Mouse (Mus musculus): ENCODE data around the gene Ing5. TPM values are rescaled to one million over a fixed set of nuclear protein-coding genes. Genes with fewer than 3 reads are reported as not detected.

The Ing5 gene
- total RNA-seq, 1 experiment, result 26.5 TPM

- Histone ChIP-seq H3K36me3 (ENCODE audit: control insufficient read depth, insufficient read depth, low read length, poor library complexity, severe bottlenecking) (peaks cover 20% of the 10 kb centered on the region), H3K9ac (ENCODE audit: insufficient read depth, low read depth, low read length, poor library complexity, severe bottlenecking) (peak overlapping the region; percentile 16), H3K9me3 (ENCODE audit: control insufficient read depth, insufficient read depth, low read depth, low read length) (no peaks in the 10 kb centered on the region), H3K27ac (ENCODE audit: insufficient read depth, low read depth, low read length, poor library complexity, severe bottlenecking) (no peak overlapping the region), H3K4me1 (ENCODE audit: control insufficient read depth in 2 of 2, insufficient read depth in 2 of 2, low read length in 2 of 2, poor library complexity in 1 of 2) (peaks cover 3 to 6% of the 10 kb centered on the region in 2 experiments; a peak in 2 of 4 replicates), H3K4me3 (ENCODE audit: insufficient read depth in 1 of 2, low read depth in 1 of 2, low read length in 2 of 2, poor library complexity in 1 of 2, severe bottlenecking in 1 of 2) (no peak overlapping the region)
- no peak for DNase-seq (ENCODE audit: low read depth, low spot score)
- TF ChIP-seq HCFC1 (IDR thresholded peaks at IDR 0.05; ENCODE audit: borderline replicate concordance, insufficient read depth, low read length) (no peak), CHD2 (IDR thresholded peaks at IDR 0.05; ENCODE audit: low read depth, low read length) (no peak), ZNF384 (IDR thresholded peaks at IDR 0.05; ENCODE audit: low read depth, low read length) (no peak), MAFK (IDR thresholded peaks at IDR 0.05; ENCODE audit: insufficient read depth, low read depth, low read length) (no peak), ZC3H11A (IDR thresholded peaks at IDR 0.05; ENCODE audit: borderline replicate concordance, low read depth, low read length) (no peak)
- in situ Hi-C loops (cut with MboI; ENCODE audit: low sequenced_read_pairs in 2 of 2, unreplicated experiment in 2 of 2), result no loop called here
These were observed 1.6 kb downstream of the Ing5 start for GRCm38 (mm10) chr1:93805221-93805951.

- no peak overlapping the region for H3K27ac ChIP-seq (ENCODE audit: insufficient read depth, low read depth, low read length, poor library complexity, severe bottlenecking)
- H3K36me3 ChIP-seq (ENCODE audit: control insufficient read depth, insufficient read depth, low read length, poor library complexity, severe bottlenecking), result peaks cover 43% of the 10 kb centered on the region
- no peak overlapping the region for H3K4me3 ChIP-seq (ENCODE audit: insufficient read depth in 1 of 2, low read depth in 1 of 2, low read length in 2 of 2, poor library complexity in 1 of 2, severe bottlenecking in 1 of 2)
- H3K9me3 ChIP-seq (ENCODE audit: control insufficient read depth, insufficient read depth, low read depth, low read length), result no peaks in the 10 kb centered on the region
- peaks cover 0 to 3% of the 10 kb centered on the region in 2 experiments; a peak in 1 of 4 replicates for H3K4me1 ChIP-seq (ENCODE audit: control insufficient read depth in 2 of 2, insufficient read depth in 2 of 2, low read length in 2 of 2, poor library complexity in 1 of 2)
- no peak for DNase-seq (ENCODE audit: low read depth, low spot score)
- H3K9ac ChIP-seq (ENCODE audit: insufficient read depth, low read depth, low read length, poor library complexity, severe bottlenecking), result no peak overlapping the region
- no peak for TF ChIP-seq ZC3H11A (IDR thresholded peaks at IDR 0.05; ENCODE audit: borderline replicate concordance, low read depth, low read length)
- TF ChIP-seq HCFC1 (IDR thresholded peaks at IDR 0.05; ENCODE audit: borderline replicate concordance, insufficient read depth, low read length), result no peak
- TF ChIP-seq MAFK (IDR thresholded peaks at IDR 0.05; ENCODE audit: insufficient read depth, low read depth, low read length), result no peak
- no peak for TF ChIP-seq ZNF384 (IDR thresholded peaks at IDR 0.05; ENCODE audit: low read depth, low read length)
- TF ChIP-seq CHD2 (IDR thresholded peaks at IDR 0.05; ENCODE audit: low read depth, low read length), result no peak
- in situ Hi-C loops (cut with MboI; ENCODE audit: low sequenced_read_pairs in 2 of 2, unreplicated experiment in 2 of 2), result no loop called here
These were observed 5.1 kb downstream of the Ing5 start for GRCm38 (mm10) chr1:93808871-93809270.

- Histone ChIP-seq H3K4me1 (ENCODE audit: control insufficient read depth in 2 of 2, insufficient read depth in 2 of 2, low read length in 2 of 2, poor library complexity in 1 of 2) (peaks cover 0 to 3% of the 10 kb centered on the region in 2 experiments; a peak in 1 of 4 replicates), H3K27ac (ENCODE audit: insufficient read depth, low read depth, low read length, poor library complexity, severe bottlenecking) (no peak overlapping the region), H3K4me3 (ENCODE audit: insufficient read depth in 1 of 2, low read depth in 1 of 2, low read length in 2 of 2, poor library complexity in 1 of 2, severe bottlenecking in 1 of 2) (no peak overlapping the region), H3K36me3 (ENCODE audit: control insufficient read depth, insufficient read depth, low read length, poor library complexity, severe bottlenecking) (peaks cover 53% of the 10 kb centered on the region), H3K9ac (ENCODE audit: insufficient read depth, low read depth, low read length, poor library complexity, severe bottlenecking) (no peak overlapping the region), H3K9me3 (ENCODE audit: control insufficient read depth, insufficient read depth, low read depth, low read length) (no peaks in the 10 kb centered on the region)
- no peak for TF ChIP-seq ZNF384 (IDR thresholded peaks at IDR 0.05; ENCODE audit: low read depth, low read length)
- no peak for TF ChIP-seq MAFK (IDR thresholded peaks at IDR 0.05; ENCODE audit: insufficient read depth, low read depth, low read length)
- no peak for TF ChIP-seq HCFC1 (IDR thresholded peaks at IDR 0.05; ENCODE audit: borderline replicate concordance, insufficient read depth, low read length)
- no peak for TF ChIP-seq CHD2 (IDR thresholded peaks at IDR 0.05; ENCODE audit: low read depth, low read length)
- no peak for TF ChIP-seq ZC3H11A (IDR thresholded peaks at IDR 0.05; ENCODE audit: borderline replicate concordance, low read depth, low read length)
- DNase-seq (ENCODE audit: low read depth, low spot score), result peak; percentile 24
- in situ Hi-C loops (cut with MboI; ENCODE audit: low sequenced_read_pairs in 2 of 2, unreplicated experiment in 2 of 2), result no loop called here
These were observed 6.2 kb downstream of the Ing5 start for GRCm38 (mm10) chr1:93810011-93810410.

- Histone ChIP-seq H3K27ac (ENCODE audit: insufficient read depth, low read depth, low read length, poor library complexity, severe bottlenecking) (no peak overlapping the region), H3K9me3 (ENCODE audit: control insufficient read depth, insufficient read depth, low read depth, low read length) (no peaks in the 10 kb centered on the region), H3K36me3 (ENCODE audit: control insufficient read depth, insufficient read depth, low read length, poor library complexity, severe bottlenecking) (peaks cover 65% of the 10 kb centered on the region), H3K9ac (ENCODE audit: insufficient read depth, low read depth, low read length, poor library complexity, severe bottlenecking) (no peak overlapping the region), H3K4me3 (ENCODE audit: insufficient read depth in 1 of 2, low read depth in 1 of 2, low read length in 2 of 2, poor library complexity in 1 of 2, severe bottlenecking in 1 of 2) (no peak overlapping the region), H3K4me1 (ENCODE audit: control insufficient read depth in 2 of 2, insufficient read depth in 2 of 2, low read length in 2 of 2, poor library complexity in 1 of 2) (no peaks in the 10 kb centered on the region)
- TF ChIP-seq ZNF384 (IDR thresholded peaks at IDR 0.05; ENCODE audit: low read depth, low read length) (no peak), CHD2 (IDR thresholded peaks at IDR 0.05; ENCODE audit: low read depth, low read length) (no peak), HCFC1 (IDR thresholded peaks at IDR 0.05; ENCODE audit: borderline replicate concordance, insufficient read depth, low read length) (no peak), ZC3H11A (IDR thresholded peaks at IDR 0.05; ENCODE audit: borderline replicate concordance, low read depth, low read length) (no peak), MAFK (IDR thresholded peaks at IDR 0.05; ENCODE audit: insufficient read depth, low read depth, low read length) (no peak)
- DNase-seq (ENCODE audit: low read depth, low spot score), result no peak
- in situ Hi-C loops (cut with MboI; ENCODE audit: low sequenced_read_pairs in 2 of 2, unreplicated experiment in 2 of 2), result no loop called here
These were observed 7.8 kb downstream of the Ing5 start for GRCm38 (mm10) chr1:93811495-93812039.

Data from ES-E14 (cell line).